Mouse (Mus musculus): ENCODE data around the gene Tnr.

DNA sequence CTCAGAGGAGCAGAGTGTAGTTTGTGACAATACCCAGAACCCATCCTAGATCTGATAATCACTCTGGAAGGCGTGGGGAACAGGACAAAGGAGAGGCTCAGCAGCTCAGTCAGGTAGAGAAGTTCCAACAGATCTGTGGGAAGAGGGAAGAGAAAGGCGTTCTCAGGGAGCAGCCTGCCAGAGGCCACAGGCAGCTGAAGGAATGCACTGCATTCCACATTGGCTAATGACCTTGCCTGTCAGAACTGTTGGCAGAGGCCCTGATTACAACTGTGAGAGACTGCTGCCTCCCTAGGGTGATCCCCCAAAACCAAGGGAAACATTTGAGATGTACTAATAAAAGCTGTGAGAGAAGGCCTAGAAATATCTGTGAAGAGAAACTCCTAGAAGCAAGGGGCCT, 454.2 kb downstream of the Tnr start:
- TF ChIP-seq POLR2A (IDR thresholded peaks at IDR 0.05; ENCODE audit: borderline replicate concordance, control insufficient read depth, low read depth, low read length), result no peak
- no peak for TF ChIP-seq CTCF (IDR thresholded peaks at IDR 0.05; ENCODE audit: control insufficient read depth, insufficient read depth, low read length)
